Mouse (Mus musculus) cerebellum, postnatal 10 days (tissue): ENCODE measurements at regions not wholly inside any gene's neighbourhood (a gene's known extent, or its start where the extent isn't known, plus 50 kb on each side); places are given as distances from the start of the nearest gene placed in this dataset.

Source experiments
- DNase-seq, 2 experiments: peaks; one replicate each; pipeline ENCODE4 v3.0.0; 2021; ENCODE audit warnings: mixed read lengths in 2 of 2

DNA sequence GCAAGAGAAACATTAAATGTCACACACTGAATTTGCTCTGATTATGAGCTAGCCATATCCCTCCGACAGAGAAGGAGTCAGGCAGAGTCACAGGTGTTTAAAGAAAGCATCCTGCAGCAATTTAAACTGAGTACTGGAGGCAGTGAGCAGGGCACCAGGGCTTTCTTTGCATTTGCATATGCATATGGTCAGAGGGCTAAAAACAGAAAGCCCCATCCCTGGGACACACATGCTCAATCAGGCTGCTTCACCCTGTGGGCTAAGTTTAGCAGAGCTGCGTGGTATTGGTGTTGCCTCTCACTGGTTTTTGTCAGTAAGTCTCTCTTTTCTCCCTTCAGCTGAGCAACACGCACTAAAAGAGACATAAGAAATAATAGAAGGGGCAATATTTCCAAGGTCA, 289.9 kb upstream of the Rps6ka3 start:
- DNase-seq = peak; percentile 28 to 43

GRCm38 (mm10) chrX:158921424-158921823, 288.7 kb upstream of the Rps6ka3 start:
- DNase-seq = peak; percentile 61 to 68

DNA sequence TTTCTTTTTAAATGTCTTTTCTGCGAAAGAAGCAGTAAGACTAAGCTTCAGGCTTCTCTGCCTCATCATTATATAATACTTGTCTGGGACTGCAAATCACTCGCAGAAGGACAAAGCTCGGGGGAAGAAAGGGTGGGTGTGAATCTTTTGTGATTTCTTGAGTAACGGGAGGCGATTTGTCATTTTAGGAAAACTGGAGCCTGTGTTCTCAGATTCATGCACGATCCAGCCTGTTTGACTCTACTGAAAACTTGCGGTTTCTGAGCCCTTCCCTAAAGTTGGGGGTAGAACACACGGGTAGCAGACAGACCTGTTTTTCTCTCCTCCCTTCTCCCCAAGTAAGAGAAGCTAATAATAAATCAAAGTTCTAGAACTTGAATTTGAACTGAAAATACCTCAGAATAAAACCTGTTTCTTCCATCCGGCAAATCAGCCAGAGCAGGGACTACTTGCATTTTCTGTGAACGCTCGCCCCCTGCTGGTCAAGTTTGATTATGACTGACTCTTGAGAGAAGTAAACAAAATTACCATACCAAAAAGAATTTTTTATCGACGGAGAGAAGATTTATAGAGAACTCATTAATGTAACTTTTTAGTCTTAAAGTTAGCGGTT, 288.2 kb upstream of the Rps6ka3 start:
- peak; percentile 89 to 91 for DNase-seq

GRCm38 (mm10) chrX:158923081-158923561, 287.0 kb upstream of the Rps6ka3 start:
- peak; percentile 33 to 34 for DNase-seq

DNA sequence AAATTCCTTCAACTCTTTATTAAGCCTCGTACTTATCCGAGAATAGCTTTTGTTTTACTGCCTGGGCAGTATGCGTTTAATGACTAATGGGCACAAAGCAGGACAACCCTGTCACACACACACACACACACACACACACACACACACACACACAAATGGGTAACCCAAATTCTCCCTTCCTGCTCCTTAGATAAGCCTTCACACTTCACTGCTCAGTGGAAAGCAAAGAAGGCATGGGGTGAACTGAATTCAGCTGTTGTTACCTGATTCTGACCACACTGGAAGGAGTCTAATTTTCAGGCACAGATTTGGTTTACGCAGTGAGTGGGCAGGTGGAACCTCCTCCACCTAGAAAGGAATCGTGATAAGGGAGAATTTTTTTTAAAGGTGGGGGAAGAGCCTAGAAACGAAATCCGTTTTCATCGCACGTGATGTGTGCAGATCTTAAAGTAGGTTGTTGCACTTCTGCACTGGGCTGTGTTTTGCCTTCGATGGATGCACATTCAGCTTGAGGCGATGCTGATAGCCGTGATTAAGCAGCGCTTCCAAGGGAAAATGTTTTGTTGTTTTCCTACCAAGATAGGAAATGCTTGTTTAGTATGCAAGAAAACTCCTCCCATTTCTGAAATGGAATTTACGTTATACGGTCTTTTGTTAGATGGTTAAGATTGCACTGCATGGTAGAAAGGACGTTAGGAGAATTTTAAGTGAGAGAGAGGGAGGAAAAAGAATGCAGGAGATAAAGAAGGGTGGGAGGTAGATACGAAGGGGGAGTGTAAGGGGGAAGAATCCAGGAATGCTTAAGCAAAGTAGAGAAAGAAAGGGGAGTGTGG, 286.2 kb upstream of the Rps6ka3 start:
- DNase-seq = peak; percentile 3 to 24

DNA sequence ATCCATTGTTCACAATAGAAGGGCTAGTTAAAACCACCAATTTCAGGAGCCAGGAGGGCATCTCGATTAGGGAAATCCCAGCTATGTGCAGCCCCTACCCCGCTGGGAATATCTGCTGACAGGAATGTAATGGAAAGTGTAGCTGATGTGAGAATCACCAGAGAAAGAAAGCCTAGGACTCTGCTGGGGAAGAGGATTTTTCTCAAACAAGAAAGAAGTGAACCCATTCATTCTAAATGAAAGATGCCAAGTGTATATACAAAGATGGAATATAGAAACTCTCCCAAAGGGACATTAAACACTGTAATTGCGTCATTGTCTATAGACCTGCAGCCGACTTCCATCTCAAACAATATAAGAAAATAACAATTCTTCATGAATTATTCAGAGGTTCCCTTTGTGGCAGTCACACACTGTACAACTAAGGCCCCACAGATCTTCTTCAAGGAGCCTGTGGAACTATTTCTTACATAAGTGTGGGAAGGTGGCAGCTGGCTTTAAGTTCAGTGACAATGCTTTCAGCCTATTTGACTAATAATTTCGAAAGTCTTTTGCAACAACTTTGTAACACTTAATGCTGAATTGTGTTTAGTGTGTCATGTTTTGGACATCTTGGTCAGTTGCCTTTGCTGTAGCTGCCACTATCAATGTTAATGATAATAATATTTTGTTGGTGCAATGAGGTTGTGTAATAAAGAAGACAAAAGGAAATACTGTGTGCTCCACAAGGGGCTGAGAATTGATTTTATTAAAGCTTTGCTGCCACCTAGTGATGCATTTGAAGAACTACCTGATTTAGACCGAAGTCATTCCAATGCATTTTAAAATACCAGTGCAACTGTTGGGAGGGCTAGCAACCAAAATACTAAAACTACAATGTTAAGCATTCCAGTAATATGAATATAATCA, 285.4 kb upstream of the Rps6ka3 start:
- peak; percentile 12 to 43 for DNase-seq

GRCm38 (mm10) chrX:158931864-158932263, 278.2 kb upstream of the Rps6ka3 start:
- DNase-seq = no peak

- peak; percentile 88 to 89 for DNase-seq
Measured at GRCm38 (mm10) chrX:158947191-158947590, 262.9 kb upstream of the Rps6ka3 start.

DNA sequence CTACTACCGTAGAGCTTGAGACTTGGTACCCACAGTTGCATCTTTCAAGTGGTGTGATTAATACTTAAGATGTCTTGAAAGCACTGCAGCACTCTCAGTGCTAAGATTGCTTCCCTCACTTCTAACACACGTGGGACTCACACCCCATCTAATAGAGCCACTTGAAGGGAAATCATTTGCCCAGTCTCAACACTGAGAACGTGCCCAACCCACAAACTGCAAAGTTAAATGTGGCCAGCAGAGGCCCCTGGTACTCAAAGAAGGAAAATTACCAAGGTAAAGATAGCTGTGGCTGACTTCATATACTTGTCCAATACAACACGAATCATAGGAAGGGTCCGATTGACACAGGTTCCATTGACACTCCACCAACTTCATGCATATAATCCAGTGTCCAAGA, 238.4 kb upstream of the Rps6ka3 start:
- DNase-seq = peak; percentile 57 to 59

DNA sequence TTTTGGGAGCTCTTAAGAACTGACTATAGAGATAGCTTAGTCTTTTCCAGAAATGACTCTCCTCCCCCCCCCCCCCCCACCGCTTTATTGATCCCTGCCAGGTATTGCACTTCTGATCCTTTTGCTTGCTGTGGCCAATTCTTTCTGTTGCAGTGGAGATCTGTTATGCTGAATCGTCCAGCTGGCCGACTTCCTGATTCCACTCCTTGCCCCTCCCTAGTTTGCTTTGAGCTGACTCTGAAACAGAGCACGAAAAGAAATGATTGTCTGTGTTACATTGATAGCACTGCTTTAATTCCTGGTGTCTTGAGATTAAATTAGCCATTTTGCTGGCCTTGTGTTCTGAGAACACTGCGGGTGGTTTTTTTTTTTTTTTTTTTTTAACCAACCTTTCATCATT, 233.5 kb upstream of the Rps6ka3 start:
- peak; percentile 66 to 73 for DNase-seq

GRCm38 (mm10) chrX:158984721-158985120, 225.4 kb upstream of the Rps6ka3 start:
- no peak for DNase-seq

DNA sequence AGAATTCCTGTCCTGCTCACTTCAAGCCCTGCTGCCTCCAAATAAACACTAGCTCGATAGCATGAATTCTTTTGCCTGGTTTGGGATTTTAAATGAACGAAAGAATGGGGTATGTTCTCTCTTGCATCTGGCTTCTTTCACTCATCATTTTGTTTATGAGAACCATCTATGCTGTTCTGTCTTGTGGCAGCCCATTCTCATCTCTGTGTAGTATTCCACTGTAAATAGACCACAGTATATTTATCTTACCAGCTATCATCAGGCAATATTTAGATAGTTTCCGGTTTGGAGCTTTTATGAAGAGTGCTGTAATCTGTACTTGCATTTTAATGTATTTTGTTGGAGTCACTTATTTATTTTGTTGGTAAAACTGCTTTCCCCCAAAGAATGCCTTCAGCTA, 222.4 kb upstream of the Rps6ka3 start:
- no peak for DNase-seq

GRCm38 (mm10) chrX:159018955-159019354, 191.2 kb upstream of the Rps6ka3 start:
- DNase-seq = peak; percentile 32 to 43

- DNase-seq = no peak
Measured at GRCm38 (mm10) chrX:159026311-159026710, 183.8 kb upstream of the Rps6ka3 start.

GRCm38 (mm10) chrX:159031927-159032326, 178.2 kb upstream of the Rps6ka3 start:
- DNase-seq = peak; percentile 87 to 89

DNA sequence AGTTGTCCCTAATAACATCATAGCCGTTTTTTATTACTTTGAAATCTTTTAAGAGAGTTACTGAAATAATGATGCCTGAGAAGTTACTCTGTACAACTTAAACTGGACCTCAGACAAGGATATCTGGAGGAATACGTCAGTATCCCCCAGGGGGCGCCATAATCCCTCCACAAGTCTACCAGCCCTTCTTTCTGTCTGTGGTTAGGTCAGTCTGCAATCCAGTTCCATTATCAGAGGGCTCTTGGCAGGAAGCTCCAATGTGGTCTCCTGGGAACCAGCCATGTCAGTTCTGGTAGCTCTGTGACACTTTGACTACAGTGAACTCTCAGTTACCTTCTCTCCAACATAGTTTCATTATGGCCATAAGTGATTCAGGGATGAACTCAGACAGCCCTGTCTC, 166.7 kb upstream of the Rps6ka3 start:
- peak; percentile 79 to 82 for DNase-seq

GRCm38 (mm10) chrX:159047876-159048275, 162.2 kb upstream of the Rps6ka3 start:
- no peak for DNase-seq

DNA sequence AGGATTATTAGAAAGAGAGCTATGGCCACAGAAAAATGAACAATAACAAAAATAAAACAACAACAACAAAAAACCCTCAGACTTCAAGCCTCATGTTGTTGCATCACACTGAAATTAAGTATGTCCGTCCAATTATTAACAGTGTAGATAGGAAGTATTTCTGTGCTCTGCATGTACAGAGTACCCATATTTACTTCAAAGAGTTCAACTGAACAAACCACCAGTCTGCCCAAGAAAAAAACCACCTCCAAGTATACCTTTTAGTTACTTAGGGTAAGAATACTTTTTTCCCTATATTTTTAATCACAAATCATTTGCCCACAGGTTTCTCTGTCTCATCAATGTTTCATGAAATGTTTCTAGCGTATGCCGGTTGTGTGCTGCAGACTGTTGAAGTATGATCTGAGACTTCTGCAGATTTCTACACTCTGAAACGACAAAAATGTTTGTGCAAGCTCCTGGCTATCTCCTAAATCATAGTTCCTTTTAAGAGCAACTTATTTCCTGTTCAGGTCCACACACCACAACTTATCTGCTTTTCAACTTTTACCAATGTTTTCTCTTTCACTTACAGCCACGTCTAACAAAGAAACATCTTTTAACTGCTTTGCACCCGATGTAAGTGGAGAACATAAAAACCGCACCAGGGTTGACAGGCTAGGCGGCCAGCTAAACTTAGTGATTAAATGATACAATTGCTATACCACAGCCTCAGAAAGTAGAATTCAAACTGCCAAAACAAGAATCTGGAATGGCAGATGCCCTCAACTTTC, 154.2 kb upstream of the Rps6ka3 start:
- DNase-seq = no peak

GRCm38 (mm10) chrX:159056462-159056805, 153.7 kb upstream of the Rps6ka3 start:
- no peak for DNase-seq

GRCm38 (mm10) chrX:159058931-159059330, 151.2 kb upstream of the Rps6ka3 start:
- peak in 1 of 2 experiments; percentile 47 for DNase-seq

DNA sequence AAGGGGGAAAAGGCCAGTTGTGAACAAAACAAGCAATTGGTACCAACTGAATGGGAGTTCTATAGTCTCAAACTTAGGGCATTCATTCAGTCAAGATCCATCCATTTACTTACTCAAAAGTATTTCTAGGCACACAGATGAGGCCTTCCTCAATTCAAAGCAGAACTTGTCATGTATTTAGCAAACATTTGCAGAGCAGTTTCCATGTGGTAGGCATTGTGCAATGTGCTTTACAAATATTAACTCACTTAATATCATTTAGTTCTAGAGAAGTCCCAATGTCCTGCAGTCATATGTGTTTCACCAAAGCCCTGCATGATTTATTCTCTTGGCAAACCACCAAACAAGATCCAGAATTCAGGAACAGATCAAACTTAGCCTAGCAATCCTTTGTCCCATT, 148.8 kb upstream of the Rps6ka3 start:
- no peak for DNase-seq

GRCm38 (mm10) chrX:159066212-159066611, 143.9 kb upstream of the Rps6ka3 start:
- peak; percentile 52 to 61 for DNase-seq
